Mouse (Mus musculus) megakaryocyte-erythroid progenitor cell, adult 5-6 weeks (primary cell): ENCODE measurements around the gene Mief1. TPM values are rescaled to one million over a fixed set of nuclear protein-coding genes. Genes with fewer than 3 reads are reported as not detected.

Experiments
- ATAC-seq: replicated peaks from 2 replicates; pipeline ENCODE4 v1.8.0; 2016; ENCODE audit warnings: mild to moderate bottlenecking, inconsistent platforms; ENCODE audit not compliant: severe bottlenecking, poor library complexity, low FRiP score, low TSS enrichment
- total RNA-seq, 2 experiments: library from RNA; stranded (forward) in 1 of 2; stranded (reverse) in 1 of 2; fragments of 200-1000, 215-1000 nt in 1 of 2; fragments of >200 nt in 1 of 2; fragmentation: Nextera tagmentation in 1 of 2; gene quantifications; 2 replicates each; pipeline ENCODE4 v1.2.3; 2014 to 2017

Gene Mief1
- total RNA-seq, 2 experiments from 2014 or later = 25.8 to 29.0 TPM

DNA sequence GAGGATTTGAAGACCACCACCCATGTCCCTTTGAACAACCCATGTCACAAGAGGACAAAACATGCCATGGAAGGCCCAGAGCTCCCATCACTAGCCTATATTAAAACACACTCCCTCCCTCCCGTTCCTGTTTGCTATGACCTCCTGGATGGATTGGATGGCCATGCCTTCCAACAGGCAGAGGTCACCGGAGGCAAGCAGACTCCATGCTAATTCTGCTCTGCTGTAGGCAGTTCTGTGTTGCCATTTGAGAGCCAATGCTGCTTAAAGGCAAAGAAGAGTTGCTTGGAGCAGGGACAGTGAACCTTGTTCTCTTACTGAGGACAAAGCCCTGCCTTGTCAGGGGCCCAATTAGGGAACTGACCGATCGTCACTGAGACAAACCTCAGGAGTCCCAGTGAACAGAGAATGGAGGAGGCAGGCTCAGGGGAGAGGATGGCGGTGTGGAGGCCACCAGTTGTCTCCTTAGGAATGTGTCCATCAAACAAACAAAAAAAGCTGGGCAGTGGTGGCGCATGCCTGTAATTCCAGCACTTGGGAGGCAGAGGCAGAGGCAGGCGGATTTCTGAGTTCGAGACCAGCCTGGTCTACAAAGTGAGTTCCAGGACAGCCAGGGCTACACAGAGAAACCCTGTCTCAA, 25.7 kb downstream of the Mief1 start:
- ATAC-seq = no peak

DNA sequence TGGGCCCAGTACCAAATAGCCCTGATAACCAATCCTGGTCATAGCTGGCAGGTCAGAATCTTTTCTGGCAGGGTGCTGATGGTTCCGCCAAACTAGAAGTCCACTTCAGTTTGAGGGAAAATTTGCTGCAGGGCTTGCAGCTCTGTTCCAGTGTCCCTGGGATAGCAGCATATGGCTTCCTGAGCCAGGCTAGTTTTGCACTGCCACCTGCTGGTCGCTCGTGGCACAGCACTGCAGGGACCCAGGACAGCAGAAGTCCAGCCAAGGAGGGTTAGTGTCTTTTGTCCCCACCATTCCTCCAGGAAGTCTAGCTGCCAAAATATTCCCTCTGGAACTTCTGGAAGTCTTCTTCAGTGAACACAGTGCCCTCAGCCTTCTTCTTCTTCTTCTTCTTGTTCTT, 26.9 kb downstream of the Mief1 start:
- ATAC-seq = 0 out of 2 replicates have a peak, but pooled peaks have one; percentile 31

- no peak for ATAC-seq
Measured at GRCm38 (mm10) chr15:80261100-80261499, 27.3 kb downstream of the Mief1 start.

DNA sequence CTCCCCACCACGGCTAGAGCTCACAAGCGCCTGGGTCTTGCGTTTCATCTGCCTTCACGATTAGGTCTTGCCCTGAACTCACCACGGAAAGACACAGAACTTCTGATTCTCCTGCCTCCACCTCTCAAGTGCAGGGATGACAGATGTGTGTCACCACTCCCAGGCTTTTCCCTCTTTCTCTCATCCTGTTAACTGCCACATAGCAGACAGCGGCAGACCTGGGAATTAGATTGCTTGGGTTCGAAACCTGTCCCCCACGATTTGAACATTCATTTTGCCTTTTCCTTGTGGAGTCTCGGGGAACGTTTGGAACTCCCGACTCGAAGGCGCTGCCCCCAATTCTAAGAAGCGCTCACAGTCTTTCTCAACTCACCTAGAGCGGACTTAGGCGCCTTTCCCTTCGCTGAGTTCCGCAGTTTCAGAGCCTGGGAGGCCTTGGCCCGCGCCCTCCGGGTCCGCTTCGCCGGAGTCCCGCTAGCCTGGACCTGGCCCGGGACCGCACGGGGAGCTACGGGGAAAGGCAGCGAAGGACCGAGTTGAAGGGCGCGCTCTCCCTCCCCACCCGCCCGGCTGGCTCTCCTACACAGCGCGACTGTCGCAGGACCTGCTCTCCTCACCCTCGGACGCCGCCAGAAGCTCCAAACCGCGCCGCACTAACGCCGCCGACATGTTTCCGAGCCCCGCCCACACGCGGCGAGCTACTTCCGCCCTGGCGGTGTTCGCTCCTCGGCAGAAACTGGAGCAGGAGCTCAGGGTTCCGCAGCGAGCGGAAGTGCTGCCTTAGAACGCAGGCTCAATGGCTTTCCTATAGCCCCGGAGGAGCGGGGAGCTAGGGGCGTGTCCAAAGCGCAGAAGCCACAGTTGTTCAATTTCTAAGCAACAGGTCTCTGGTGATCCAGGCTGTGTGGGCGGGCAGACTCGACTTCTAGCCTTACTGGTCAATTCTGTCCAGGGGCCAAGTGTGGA, 30.1 kb downstream of the Mief1 start, which contains the start of gene Rps19bp1:
Gene Rps19bp1 (minus strand): TSS at position 706 of the 966 bp plus-strand sequence.
- ATAC-seq = peak; percentile 92

DNA sequence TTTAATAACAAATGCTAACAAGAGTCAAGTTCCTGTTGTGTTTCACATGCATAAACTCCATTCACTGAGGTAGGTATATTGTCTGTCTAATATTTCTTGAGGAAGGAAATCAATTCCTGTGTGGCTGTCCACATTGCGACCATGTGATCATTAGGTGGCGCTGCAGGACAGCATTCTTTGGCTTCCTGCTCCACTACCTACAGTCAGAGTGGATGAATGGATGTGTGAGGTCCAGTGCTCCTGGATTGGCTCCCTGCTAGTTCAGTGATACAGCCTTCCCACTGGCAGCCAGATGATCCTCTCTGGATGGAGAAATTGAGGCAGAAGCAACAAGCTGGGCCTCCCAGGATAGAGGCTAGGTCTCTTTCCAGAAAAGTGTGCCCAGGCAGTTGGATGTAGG, 32.5 kb downstream of the Mief1 start:
- ATAC-seq = peak; percentile 52

- ATAC-seq = no peak
Measured at GRCm38 (mm10) chr15:80271858-80272396, 38.1 kb downstream of the Mief1 start.

GRCm38 (mm10) chr15:80277107-80277506, 43.3 kb downstream of the Mief1 start:
- no peak for ATAC-seq

GRCm38 (mm10) chr15:80277625-80278024, 43.8 kb downstream of the Mief1 start:
- ATAC-seq = no peak

DNA sequence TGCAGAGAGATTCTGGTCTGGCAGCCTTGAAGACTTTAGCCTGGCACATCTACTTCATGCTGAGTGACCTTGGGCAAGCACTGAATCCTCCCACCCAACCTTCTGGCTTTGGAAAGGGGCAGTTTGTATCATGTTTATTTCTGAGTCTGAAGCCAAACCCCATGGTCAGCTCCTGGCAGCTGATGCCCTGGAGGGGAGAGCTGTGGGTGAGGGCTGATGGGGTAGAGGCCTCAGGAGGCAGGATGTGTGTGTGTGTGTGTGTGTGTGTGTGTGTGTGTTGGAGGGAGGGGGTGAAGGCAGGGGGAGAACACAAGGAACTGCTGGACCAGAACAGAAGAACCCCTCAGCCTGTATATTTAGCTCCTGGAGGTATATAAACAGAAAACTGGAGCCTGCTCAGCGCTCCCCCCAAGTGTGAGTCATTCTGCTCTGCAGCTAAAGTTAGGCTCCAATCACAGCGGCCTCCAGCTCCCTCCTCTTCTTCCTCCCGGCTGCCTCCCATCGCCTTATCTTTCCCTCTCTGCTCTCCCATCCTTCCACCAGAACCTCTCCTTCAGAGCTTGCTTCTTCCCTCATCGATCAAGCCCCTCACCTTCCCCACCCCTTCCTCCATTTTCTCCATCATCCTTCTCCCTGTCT, 44.4 kb downstream of the Mief1 start:
- ATAC-seq = no peak

DNA sequence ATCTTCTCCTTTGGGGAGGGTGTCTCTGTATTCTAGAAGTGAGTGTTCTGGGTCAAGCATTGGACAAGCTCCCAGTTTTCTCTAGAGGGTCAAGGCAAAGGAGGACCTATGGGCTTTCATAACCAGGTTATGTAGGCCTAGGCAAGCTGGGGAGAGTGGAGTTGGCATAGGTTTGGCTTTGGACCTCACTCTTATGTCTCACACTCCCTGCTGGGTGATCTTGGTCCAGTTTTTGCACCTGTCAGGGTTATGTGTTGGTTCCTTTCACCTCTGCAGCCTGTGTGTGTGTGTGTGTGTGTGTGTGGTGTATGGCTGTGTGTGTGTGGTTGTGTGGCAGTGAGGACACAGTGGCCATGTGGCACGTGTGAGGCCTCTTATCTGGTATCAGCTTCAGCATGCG, 45.2 kb downstream of the Mief1 start:
- ATAC-seq = no peak

GRCm38 (mm10) chr15:80280646-80281045, 46.8 kb downstream of the Mief1 start:
- no peak for ATAC-seq

GRCm38 (mm10) chr15:80286851-80287415, 53.1 kb downstream of the Mief1 start, which contains the start of gene Cacna1i:
Cacna1i (plus strand) TSS chr15:80287238.
- no peak for ATAC-seq

- no peak for ATAC-seq
Measured at GRCm38 (mm10) chr15:80288036-80288435, 54.2 kb downstream of the Mief1 start.

DNA sequence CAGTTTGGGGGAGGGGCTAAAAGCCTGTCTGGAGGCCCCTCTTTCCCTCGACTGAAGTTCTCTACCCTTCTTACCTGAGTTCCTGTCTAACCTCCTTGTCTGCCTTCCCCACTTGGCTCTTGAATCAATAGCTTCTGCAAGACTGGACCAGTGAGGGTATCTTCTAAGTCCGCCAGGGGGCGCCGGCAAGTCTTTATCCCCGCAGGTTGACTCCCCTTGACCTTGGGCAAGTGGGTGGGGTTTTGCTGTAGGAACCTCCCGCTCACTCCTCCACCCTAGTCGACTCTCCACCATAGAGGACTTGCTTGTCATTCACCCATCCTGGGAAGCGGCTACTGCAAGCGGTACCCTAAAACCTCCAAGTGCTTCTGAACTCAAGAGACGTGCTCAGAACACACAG, 55.6 kb downstream of the Mief1 start:
- ATAC-seq = peak; percentile 81

DNA sequence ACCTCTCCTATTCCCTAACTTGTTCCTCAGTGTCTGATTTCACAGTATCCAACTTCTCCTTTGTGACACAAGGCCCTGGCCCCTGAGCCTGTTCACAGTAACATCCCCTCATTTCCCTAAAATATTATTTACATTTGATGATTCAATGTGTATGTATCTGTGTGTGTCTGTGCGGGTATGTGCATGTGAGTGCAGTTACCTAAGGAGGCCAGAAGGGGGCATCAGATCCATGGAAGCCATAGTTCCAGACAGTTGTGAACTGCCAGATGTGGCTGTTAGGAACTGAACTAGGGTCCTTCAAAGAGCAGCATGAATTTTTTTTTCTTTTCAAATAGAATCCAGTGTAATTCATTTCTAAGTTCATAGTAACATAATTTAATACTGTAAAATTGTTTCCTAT, 63.3 kb downstream of the Mief1 start:
- no peak for ATAC-seq

Other genes with a start within 250 kb of the Mief1 start
- gene Pdgfb, start 219.0 kb upstream of the Mief1 start, total RNA-seq (2014; fragmentation: Nextera tagmentation) = 0.39 and 0.99 TPM in 2 replicates
- gene Pdgfb, start 219.0 kb upstream of the Mief1 start, total RNA-seq (2017) = 0.11 TPM in 1 of 2 replicates, not detected in the other
- gene Syngr1, start 142.7 kb upstream of the Mief1 start, total RNA-seq (2014; fragmentation: Nextera tagmentation) = 12.7 and 18.1 TPM in 2 replicates
- 5.9 and 7.0 TPM in 2 replicates for gene Syngr1, start 142.7 kb upstream of the Mief1 start, total RNA-seq (2017)
- 2,690 and 2,775 TPM in 2 replicates for gene Rpl3, start 142.2 kb upstream of the Mief1 start, total RNA-seq (2014; fragmentation: Nextera tagmentation)
- 3,160 and 3,275 TPM in 2 replicates for gene Rpl3, start 142.2 kb upstream of the Mief1 start, total RNA-seq (2017)
- 34.4 and 68.3 TPM in 2 replicates for gene Tab1, start 100.9 kb upstream of the Mief1 start, total RNA-seq (2014; fragmentation: Nextera tagmentation)
- 13.8 and 20.4 TPM in 2 replicates for gene Tab1, start 100.9 kb upstream of the Mief1 start, total RNA-seq (2017)
- not detected in 2 replicates for gene Mgat3, start 60.3 kb upstream of the Mief1 start, total RNA-seq (2014; fragmentation: Nextera tagmentation)
- not detected in 2 replicates for gene Mgat3, start 60.3 kb upstream of the Mief1 start, total RNA-seq (2017)
- gene AC140267.1, start 1.8 kb downstream of the Mief1 start, total RNA-seq (2014; fragmentation: Nextera tagmentation) = 5.6 and 6.5 TPM in 2 replicates
- not detected in 2 replicates for gene AC140267.1, start 1.8 kb downstream of the Mief1 start, total RNA-seq (2017)
- gene Atf4, start 21.2 kb downstream of the Mief1 start, total RNA-seq (2014; fragmentation: Nextera tagmentation) = 145 and 192 TPM in 2 replicates
- gene Atf4, start 21.2 kb downstream of the Mief1 start, total RNA-seq (2017) = 292 and 318 TPM in 2 replicates
- gene Rps19bp1, start 30.3 kb downstream of the Mief1 start, total RNA-seq (2014; fragmentation: Nextera tagmentation) = 51.6 and 54.4 TPM in 2 replicates
- gene Rps19bp1, start 30.3 kb downstream of the Mief1 start, total RNA-seq (2017) = 28.7 and 36.3 TPM in 2 replicates
- gene Cacna1i, start 53.2 kb downstream of the Mief1 start, total RNA-seq (2014; fragmentation: Nextera tagmentation) = not detected in 2 replicates
- gene Cacna1i, start 53.2 kb downstream of the Mief1 start, total RNA-seq (2017) = not detected in 2 replicates